Mouse (Mus musculus) kidney, adult 2 months (tissue): ENCODE results near the gene Rgs11.

Source experiments
- CTCF ChIP-seq: fragments of 200-500 bp; conservative IDR thresholded peaks from 2 replicates; pipeline ENCODE4 v1.5.1; 2011; ENCODE audit warnings: low read depth, mild to moderate bottlenecking, control low read depth, low read length, moderate library complexity, mixed read lengths; ENCODE audit not compliant: insufficient read depth, insufficient read length
- POLR2A ChIP-seq: fragments of 200-500 bp; IDR thresholded peaks from one replicate; pipeline ENCODE4 v1.6.1; 2011; ENCODE audit warnings: low read depth, low read length, control low read depth

GRCm38 (mm10) chr17:26253399-26253798 lies 50.6 kb downstream of the Rgs11 start:
- TF ChIP-seq CTCF (no peak), POLR2A (no peak)
